Mouse (Mus musculus) testis, adult 2 months (tissue): ENCODE results near the gene Immp2l.

Source experiments
- CTCF ChIP-seq: fragments of 200-500 bp; IDR thresholded peaks from 2 replicates; pipeline ENCODE4 v1.5.1; 2012; ENCODE audit warnings: low read depth, mild to moderate bottlenecking, inconsistent platforms, low read length, moderate library complexity; ENCODE audit not compliant: control insufficient read depth, insufficient read depth, insufficient replicate concordance
- POLR2A ChIP-seq: fragments of 200-500 bp; IDR thresholded peaks from 2 replicates; pipeline ENCODE4 v1.6.1; 2012; ENCODE audit warnings: low read depth, mild to moderate bottlenecking, inconsistent platforms, low read length, moderate library complexity; ENCODE audit not compliant: control insufficient read depth

DNA sequence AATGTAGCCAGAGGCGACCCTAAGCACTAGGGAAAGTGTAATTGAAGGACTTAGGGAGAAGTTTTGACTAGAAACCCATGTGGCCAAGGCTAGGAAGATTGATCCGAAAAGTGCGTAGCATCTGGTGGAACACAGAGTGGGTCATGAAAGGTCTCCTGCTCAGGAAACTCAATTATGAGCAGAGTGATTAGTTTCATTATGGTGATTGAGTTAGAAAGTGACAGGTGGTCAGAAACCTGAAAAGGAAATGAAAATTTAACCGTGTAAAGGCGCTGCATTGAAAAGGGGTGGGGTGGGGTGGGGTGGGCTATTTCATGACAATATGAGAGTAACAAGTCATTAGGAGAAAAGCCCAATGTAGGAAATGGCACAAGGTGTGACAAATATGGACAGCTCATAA is 15.9 kb downstream of the Immp2l start:
- TF ChIP-seq CTCF = no peak
- TF ChIP-seq POLR2A = no peak
